Mouse (Mus musculus) lung, postnatal 0 days (tissue): ENCODE data around the gene Sertad1. TPM values are rescaled to one million over a fixed set of nuclear protein-coding genes. Genes with fewer than 3 reads are reported as not detected.

Experiments used
- ATAC-seq: fragments of 200-750 bp; cut with Nextera tagmentation; 2 replicates; pipeline ENCODE4 v1.8.0; 2017; ENCODE audit warnings: moderate library complexity
- DNase-seq: peaks from one replicate; pipeline ENCODE4 v3.0.0-alpha.2; 2016; ENCODE audit warnings: low spot score
- H3K27ac ChIP-seq: fragments of 300-500 bp; sonication (generic); 2 replicates; pipeline ENCODE4 v1.5.1; 2014; ENCODE audit warnings: antibody characterized with exemption, mild to moderate bottlenecking, low read length, mixed read lengths
- H3K27me3 ChIP-seq: fragments of 300-500 bp; sonication (generic); replicated peaks from 2 replicates; pipeline ENCODE4 v1.6.1; 2014; ENCODE audit warnings: low read length, mixed read lengths; ENCODE audit not compliant: insufficient read depth
- H3K36me3 ChIP-seq: fragments of 300-500 bp; sonication (generic); 2 replicates; pipeline ENCODE4 v1.6.1; 2014; ENCODE audit warnings: low read length, mixed read lengths; ENCODE audit not compliant: insufficient read depth
- H3K4me1 ChIP-seq: fragments of 300-500 bp; sonication (generic); 2 replicates; pipeline ENCODE4 v1.6.1; 2014; ENCODE audit warnings: antibody characterized with exemption, low read depth, low read length, mixed read lengths; ENCODE audit not compliant: insufficient read depth
- H3K4me2 ChIP-seq: fragments of 300-500 bp; sonication (generic); replicated peaks from 2 replicates; pipeline ENCODE4 v1.6.1; 2014; ENCODE audit warnings: low read depth, mild to moderate bottlenecking, low read length, moderate library complexity, mixed read lengths
- H3K4me3 ChIP-seq: fragments of 300-500 bp; sonication (generic); 2 replicates; pipeline ENCODE4 v1.5.1; 2014; ENCODE audit warnings: low read depth, low read length
- H3K9ac ChIP-seq: fragments of 300-500 bp; sonication (generic); replicated peaks from 2 replicates; pipeline ENCODE4 v1.6.1; 2014; ENCODE audit warnings: low read depth, mild to moderate bottlenecking
- H3K9me3 ChIP-seq: fragments of 300-500 bp; sonication (generic); 2 replicates; pipeline ENCODE4 v1.6.1; 2016; ENCODE audit warnings: low read length, mixed read lengths
- CTCF ChIP-seq: IDR thresholded peaks from 2 replicates; pipeline ENCODE4 v1.5.1; 2016; ENCODE audit warnings: antibody characterized with exemption, mild to moderate bottlenecking
- EP300 ChIP-seq: IDR thresholded peaks from 2 replicates; pipeline ENCODE4 v1.6.1; 2016; ENCODE audit warnings: antibody characterized with exemption, mild to moderate bottlenecking, control low read depth
- WGBS: fragments of 180-500 bp; shearing (Covaris S2); extraction: QIAGEN DNeasy Blood & Tissue Kit; methylation state at CpG from one replicate; pipeline ENCODE4 v1.1.7; 2014; 5-methylcytosine and 5-hydroxymethylcytosine counted together
- polyA plus RNA-seq: library from polyadenylated mRNA; unstranded; fragments of >200 nt; fragmentation: Nextera tagmentation; extraction: Ambion mirVana; gene quantifications from 2 replicates; pipeline ENCODE4 v1.2.1, GENCODE M21; 2015

Gene Sertad1
- polyA plus RNA-seq, 1 experiment from 2014 or later, result 79.6 TPM

GRCm38 (mm10) chr7:27537998-27538397 lies 51.3 kb downstream of the Sertad1 start:
- no peak overlapping the region for H3K4me3 ChIP-seq
- H3K9ac ChIP-seq, result no peak overlapping the region
- no peak overlapping the region for H3K4me2 ChIP-seq
- TF ChIP-seq CTCF (no peak), EP300 (no peak)
- 0 out of 2 replicates have a peak, but pooled peaks cover 4% of the 10 kb centered on the region for H3K4me1 ChIP-seq
- DNase-seq (no peak), ATAC-seq (no peak)
- WGBS, result 82% methylated on average over 8 of the region's 8 CpGs
- no peaks in the 10 kb centered on the region for H3K27me3 ChIP-seq
- H3K9me3 ChIP-seq, result no peaks in the 10 kb centered on the region
- no peak overlapping the region for H3K27ac ChIP-seq
- peaks cover 5% of the 10 kb centered on the region; the same call in 1 of the 2 replicates for H3K36me3 ChIP-seq

GRCm38 (mm10) chr7:27538797-27539196 lies 52.1 kb downstream of the Sertad1 start:
- no peak for TF ChIP-seq CTCF
- TF ChIP-seq EP300, result no peak

More at GRCm38 (mm10) chr7:27538797-27539196, 52.1 kb downstream of the Sertad1 start:
- no peaks in the 10 kb centered on the region for H3K27me3 ChIP-seq
- H3K4me3 ChIP-seq, result no peak overlapping the region
- H3K9ac ChIP-seq, result no peak overlapping the region
- ATAC-seq (no peak), DNase-seq (no peak)
- 0 out of 2 replicates have a peak, but pooled peaks cover 4% of the 10 kb centered on the region for H3K4me1 ChIP-seq
- no peak overlapping the region for H3K27ac ChIP-seq
- H3K9me3 ChIP-seq, result no peaks in the 10 kb centered on the region
- 0 out of 2 replicates have a peak, but pooled peaks cover 5% of the 10 kb centered on the region for H3K36me3 ChIP-seq
- 85% methylated on average over 2 of the region's 2 CpGs for WGBS
- no peak overlapping the region for H3K4me2 ChIP-seq

Other genes with a start within 250 kb of the Sertad1 start
- 11.6 and 11.7 TPM in 2 replicates for gene Numbl, start 228.5 kb upstream of the Sertad1 start, polyA plus RNA-seq
- 99.9 and 103 TPM in 2 replicates for gene Ltbp4, start 149.2 kb upstream of the Sertad1 start, polyA plus RNA-seq
- 31.1 and 31.2 TPM in 2 replicates for gene Shkbp1, start 130.9 kb upstream of the Sertad1 start, polyA plus RNA-seq
- not detected in 2 replicates for gene Gm20479, start 129.5 kb upstream of the Sertad1 start, polyA plus RNA-seq
- gene Sptbn4, start 39.2 kb upstream of the Sertad1 start, polyA plus RNA-seq, result 0.20 and 0.21 TPM in 2 replicates
- 61.7 and 63.4 TPM in 2 replicates for gene Blvrb, start 38.9 kb upstream of the Sertad1 start, polyA plus RNA-seq
- 33.0 TPM in 2 replicates for gene Sertad3, start 13.1 kb upstream of the Sertad1 start, polyA plus RNA-seq
- gene Prx, start 12.4 kb downstream of the Sertad1 start, polyA plus RNA-seq, result 73.2 and 75.2 TPM in 2 replicates
- 0.27 and 0.31 TPM in 2 replicates for gene Hipk4, start 36.4 kb downstream of the Sertad1 start, polyA plus RNA-seq
- 92.4 and 94.5 TPM in 2 replicates for gene Pld3, start 66.3 kb downstream of the Sertad1 start, polyA plus RNA-seq
- 10.5 and 12.3 TPM in 2 replicates for gene 2310022A10Rik, start 66.3 kb downstream of the Sertad1 start, polyA plus RNA-seq
- 64.1 and 72.9 TPM in 2 replicates for gene Akt2, start 104.6 kb downstream of the Sertad1 start, polyA plus RNA-seq
- 0.12 TPM in 1 of 2 replicates, not detected in the other for gene Ttc9b, start 167.0 kb downstream of the Sertad1 start, polyA plus RNA-seq
- gene Map3k10, start 187.7 kb downstream of the Sertad1 start, polyA plus RNA-seq, result 4.9 TPM in 2 replicates
- gene Zfp607b, start 202.4 kb downstream of the Sertad1 start, polyA plus RNA-seq, result 2.2 and 2.8 TPM in 2 replicates
- 12.6 and 13.6 TPM in 2 replicates for gene Zfp60, start 244.5 kb downstream of the Sertad1 start, polyA plus RNA-seq